Mouse (Mus musculus) lung, postnatal 0 days (tissue): ENCODE data around the gene Xirp2. TPM values are rescaled to one million over a fixed set of nuclear protein-coding genes. Genes with fewer than 3 reads are reported as not detected.

Source experiments
- ATAC-seq: fragments of 200-750 bp; cut with Nextera tagmentation; 2 replicates; pipeline ENCODE4 v1.8.0; 2017; ENCODE audit warnings: moderate library complexity
- DNase-seq: peaks from one replicate; pipeline ENCODE4 v3.0.0-alpha.2; 2016; ENCODE audit warnings: low spot score
- H3K27ac ChIP-seq: fragments of 300-500 bp; sonication (generic); 2 replicates; pipeline ENCODE4 v1.5.1; 2014; ENCODE audit warnings: antibody characterized with exemption, mild to moderate bottlenecking, low read length, mixed read lengths
- H3K27me3 ChIP-seq: fragments of 300-500 bp; sonication (generic); replicated peaks from 2 replicates; pipeline ENCODE4 v1.6.1; 2014; ENCODE audit warnings: low read length, mixed read lengths; ENCODE audit not compliant: insufficient read depth
- H3K36me3 ChIP-seq: fragments of 300-500 bp; sonication (generic); 2 replicates; pipeline ENCODE4 v1.6.1; 2014; ENCODE audit warnings: low read length, mixed read lengths; ENCODE audit not compliant: insufficient read depth
- H3K4me1 ChIP-seq: fragments of 300-500 bp; sonication (generic); 2 replicates; pipeline ENCODE4 v1.6.1; 2014; ENCODE audit warnings: antibody characterized with exemption, low read depth, low read length, mixed read lengths; ENCODE audit not compliant: insufficient read depth
- H3K4me2 ChIP-seq: fragments of 300-500 bp; sonication (generic); replicated peaks from 2 replicates; pipeline ENCODE4 v1.6.1; 2014; ENCODE audit warnings: low read depth, mild to moderate bottlenecking, low read length, moderate library complexity, mixed read lengths
- H3K4me3 ChIP-seq: fragments of 300-500 bp; sonication (generic); 2 replicates; pipeline ENCODE4 v1.5.1; 2014; ENCODE audit warnings: low read depth, low read length
- H3K9ac ChIP-seq: fragments of 300-500 bp; sonication (generic); replicated peaks from 2 replicates; pipeline ENCODE4 v1.6.1; 2014; ENCODE audit warnings: low read depth, mild to moderate bottlenecking
- H3K9me3 ChIP-seq: fragments of 300-500 bp; sonication (generic); 2 replicates; pipeline ENCODE4 v1.6.1; 2016; ENCODE audit warnings: low read length, mixed read lengths
- CTCF ChIP-seq: IDR thresholded peaks from 2 replicates; pipeline ENCODE4 v1.5.1; 2016; ENCODE audit warnings: antibody characterized with exemption, mild to moderate bottlenecking
- EP300 ChIP-seq: IDR thresholded peaks from 2 replicates; pipeline ENCODE4 v1.6.1; 2016; ENCODE audit warnings: antibody characterized with exemption, mild to moderate bottlenecking, control low read depth
- WGBS: fragments of 180-500 bp; shearing (Covaris S2); extraction: QIAGEN DNeasy Blood & Tissue Kit; methylation state at CpG from one replicate; pipeline ENCODE4 v1.1.7; 2014; 5-methylcytosine and 5-hydroxymethylcytosine counted together
- polyA plus RNA-seq: library from polyadenylated mRNA; unstranded; fragments of >200 nt; fragmentation: Nextera tagmentation; extraction: Ambion mirVana; gene quantifications from 2 replicates; pipeline ENCODE4 v1.2.1, GENCODE M21; 2015

Xirp2 gene
- polyA plus RNA-seq, 1 experiment from 2014 or later, result not detected

DNA sequence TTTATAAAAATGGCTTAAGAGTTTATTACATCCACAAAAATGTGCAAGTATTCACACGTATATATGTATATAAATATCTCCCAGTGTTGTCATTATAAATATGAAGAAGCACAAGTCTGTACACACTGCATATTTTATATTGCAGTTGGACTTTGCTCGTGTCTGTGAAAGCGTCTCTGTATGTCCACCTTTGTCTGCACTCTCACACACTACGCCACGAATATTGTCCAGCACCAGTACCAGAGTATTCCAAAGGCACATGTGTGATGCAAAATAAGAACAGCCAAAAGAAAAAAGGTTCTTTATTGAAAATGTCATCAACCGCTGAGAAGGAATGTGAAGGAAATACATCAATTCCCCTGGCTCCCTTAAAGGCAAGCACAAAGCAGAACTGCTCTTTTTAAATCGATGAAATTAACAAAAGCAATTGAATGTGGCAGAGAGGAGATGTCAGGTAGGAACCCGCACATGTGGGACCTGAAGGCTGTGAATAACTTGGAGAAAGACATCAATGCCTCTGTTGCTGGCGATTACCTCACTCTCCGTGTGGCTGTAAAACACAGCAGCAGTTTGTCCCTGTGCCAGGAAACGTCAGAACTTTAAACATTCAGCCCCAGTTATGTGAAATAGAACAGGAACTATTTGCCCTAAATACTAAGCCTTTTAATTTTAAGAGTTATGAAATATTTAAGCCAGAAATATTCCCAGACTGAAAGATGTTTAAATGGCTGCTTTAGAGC is 96.3 kb downstream of the Xirp2 start:
- no peak overlapping the region for H3K27ac ChIP-seq
- H3K36me3 ChIP-seq, result no peaks in the 10 kb centered on the region
- no peaks in the 10 kb centered on the region for H3K9me3 ChIP-seq
- H3K4me3 ChIP-seq, result no peak overlapping the region
- no peak overlapping the region for H3K4me2 ChIP-seq
- TF ChIP-seq CTCF (no peak), EP300 (no peak)
- no peaks in the 10 kb centered on the region for H3K4me1 ChIP-seq
- no peaks in the 10 kb centered on the region for H3K27me3 ChIP-seq
- ATAC-seq (no peak), DNase-seq (no peak)
- H3K9ac ChIP-seq, result no peak overlapping the region
- WGBS, result 57% methylated on average over 11 of the region's 11 CpGs

DNA sequence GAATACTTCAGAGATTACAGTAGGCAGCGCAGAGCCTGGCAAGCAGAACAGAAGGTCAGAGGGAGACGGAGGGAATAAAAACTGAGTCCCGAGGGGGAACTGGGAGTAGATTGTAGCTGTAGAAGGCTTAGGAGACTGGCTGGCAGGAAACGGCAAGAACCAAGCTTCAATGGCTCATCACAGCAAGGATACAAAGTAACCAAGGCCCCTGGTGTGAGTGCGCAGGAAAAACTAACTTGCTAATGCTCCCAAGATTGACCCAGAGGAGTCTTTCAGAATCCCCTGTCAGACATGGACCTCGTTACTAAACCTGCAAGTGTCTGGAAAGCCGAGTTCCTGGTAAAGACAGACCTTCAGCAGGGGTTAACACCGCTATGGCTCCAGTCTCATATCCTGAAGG is 98.6 kb downstream of the Xirp2 start:
- Histone ChIP-seq H3K4me1 (no peaks in the 10 kb centered on the region), H3K4me2 (no peak overlapping the region), H3K9ac (no peak overlapping the region), H3K27ac (no peak overlapping the region), H3K9me3 (no peaks in the 10 kb centered on the region), H3K27me3 (no peaks in the 10 kb centered on the region), H3K36me3 (no peaks in the 10 kb centered on the region), H3K4me3 (no peak overlapping the region)
- ATAC-seq (no peak), DNase-seq (no peak)
- TF ChIP-seq CTCF, result no peak
- TF ChIP-seq EP300, result no peak
- 66% methylated on average over 8 of the region's 8 CpGs for WGBS

DNA sequence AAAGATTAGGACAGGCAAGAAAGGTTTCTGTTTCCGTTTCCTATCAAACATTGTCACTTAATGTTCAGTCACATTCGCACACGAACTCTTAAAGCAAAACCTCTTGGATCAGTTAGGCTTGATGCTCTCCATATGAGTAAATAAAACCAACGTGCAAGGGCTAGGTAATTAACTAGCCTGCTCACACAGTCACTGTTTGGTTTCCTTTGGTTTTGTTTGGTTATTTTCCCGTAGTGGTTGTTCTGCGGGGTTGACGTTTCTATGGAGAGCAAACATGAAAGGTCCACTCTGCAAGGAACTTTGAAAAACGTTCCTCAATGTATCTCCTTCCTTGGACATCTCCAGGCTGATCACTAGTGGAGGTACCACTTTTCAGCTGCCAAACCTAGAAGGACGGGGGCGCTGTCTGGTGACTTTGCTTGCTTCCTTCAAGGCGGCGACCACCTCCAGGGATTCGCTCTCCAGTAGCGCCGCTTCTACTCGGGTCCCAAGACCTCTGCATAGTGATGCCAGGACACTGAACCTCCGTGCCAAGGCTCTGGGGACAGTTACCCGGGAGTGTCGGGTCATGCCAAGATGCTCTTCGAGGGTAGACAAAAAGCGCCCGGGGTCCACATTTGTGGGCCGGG is 119.2 kb downstream of the Xirp2 start:
- Histone ChIP-seq H3K27me3 (peaks cover 16% of the 10 kb centered on the region), H3K9me3 (no peaks in the 10 kb centered on the region), H3K9ac (no peak overlapping the region), H3K4me2 (peak overlapping the region; percentile 75), H3K4me1 (no peaks in the 10 kb centered on the region; the same call in 1 of the 2 replicates), H3K4me3 (peak overlapping the region; percentile 49), H3K36me3 (no peaks in the 10 kb centered on the region), H3K27ac (no peak overlapping the region)
- WGBS, result 1% methylated on average over 23 of the region's 23 CpGs
- ATAC-seq, result peak; percentile 58
- DNase-seq, result no peak
- TF ChIP-seq EP300, result no peak
- TF ChIP-seq CTCF, result peak; percentile 41

DNA sequence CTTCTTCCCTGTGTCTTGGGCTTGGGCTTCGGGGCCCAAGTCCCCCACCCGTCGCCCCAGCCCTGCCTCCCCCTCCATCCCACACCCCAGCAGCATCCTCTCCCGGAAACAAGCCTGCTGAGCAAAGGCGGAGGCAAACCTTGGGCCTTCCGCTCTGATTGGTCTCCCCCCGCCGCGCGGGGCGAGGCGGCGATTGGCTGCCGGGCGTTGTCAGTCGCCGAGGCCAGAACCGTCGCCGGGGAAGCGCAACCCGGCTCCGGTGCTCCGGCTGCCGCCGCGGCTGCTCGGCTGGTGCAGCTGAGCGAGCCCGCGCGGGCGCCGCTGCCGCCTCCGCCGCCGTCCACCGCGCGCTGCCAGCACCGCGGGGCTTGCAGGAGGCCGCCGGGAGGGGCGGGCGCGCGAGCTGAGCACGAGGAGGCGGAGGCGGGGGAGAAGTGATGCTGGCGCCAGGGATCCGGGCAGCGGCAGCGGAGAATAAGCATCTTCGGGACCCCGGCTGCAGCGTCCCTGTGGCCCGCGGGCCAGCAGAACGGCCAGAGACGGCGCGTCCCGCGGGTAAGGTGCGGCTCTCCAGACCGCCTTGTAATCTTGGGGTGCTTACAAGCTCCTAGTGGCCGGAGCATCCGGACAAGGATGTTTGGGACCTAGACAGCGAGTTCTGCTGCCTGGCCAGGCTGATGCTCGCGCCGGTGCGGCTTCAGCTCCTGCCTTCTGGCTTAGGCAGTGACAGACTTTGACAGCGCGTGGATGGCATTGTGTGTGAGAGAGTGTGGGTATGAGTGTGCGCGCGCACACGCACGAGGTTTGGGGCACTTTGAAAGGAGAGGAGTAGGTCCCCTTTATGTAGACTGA is 119.9 kb downstream of the Xirp2 start, which contains the start of gene B3galt1:
TSS of gene B3galt1 (plus strand) at position 392 of the 852 bp plus-strand sequence.
- peak; percentile 63 for DNase-seq
- H3K36me3 ChIP-seq, result no peaks in the 10 kb centered on the region
- no peak within 1 kb of the TSS for H3K9ac ChIP-seq
- peak; percentile 95 for ATAC-seq
- H3K4me3 ChIP-seq, result peak within 1 kb of the TSS; percentile 49
- no peak for TF ChIP-seq CTCF
- TF ChIP-seq EP300, result no peak
- WGBS, result 1% methylated on average over 71 of the region's 83 CpGs
- H3K27ac ChIP-seq, result no peak within 1 kb of the TSS
- H3K27me3 ChIP-seq, result peaks cover 16% of the 10 kb centered on the region
- peak within 1 kb of the TSS; percentile 75 for H3K4me2 ChIP-seq
- no peaks in the 10 kb centered on the region for H3K9me3 ChIP-seq
- no peaks in the 10 kb centered on the region; the same call in 1 of the 2 replicates for H3K4me1 ChIP-seq

DNA sequence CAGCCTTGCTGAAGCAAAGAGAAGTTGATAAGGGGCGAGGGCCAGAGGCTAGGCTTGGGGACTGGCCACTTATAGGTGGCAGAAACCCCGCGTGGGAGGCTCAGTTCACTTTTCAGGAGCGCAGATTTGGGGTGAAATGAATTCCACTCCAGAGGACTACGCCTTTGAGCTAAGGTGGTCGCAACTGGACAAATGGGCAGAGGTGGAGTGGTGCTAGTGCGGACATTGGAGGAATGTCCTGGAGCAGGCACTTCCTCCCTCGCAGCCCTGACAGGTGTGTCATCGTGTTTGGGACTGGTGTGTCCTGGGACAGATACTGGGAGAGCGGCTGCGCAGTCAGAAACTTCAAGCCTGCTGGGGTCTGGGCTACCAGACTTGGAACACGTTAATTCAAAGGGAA is 120.8 kb downstream of the Xirp2 start:
- Histone ChIP-seq H3K4me3 (peak overlapping the region; percentile 49), H3K27ac (no peak overlapping the region), H3K9ac (no peak overlapping the region), H3K27me3 (peaks cover 16% of the 10 kb centered on the region), H3K4me2 (peak overlapping the region; percentile 75), H3K4me1 (no peaks in the 10 kb centered on the region; the same call in 1 of the 2 replicates), H3K36me3 (no peaks in the 10 kb centered on the region), H3K9me3 (no peaks in the 10 kb centered on the region)
- DNase-seq (no peak), ATAC-seq (no peak)
- TF ChIP-seq EP300, result no peak
- no peak for TF ChIP-seq CTCF
- WGBS, result under 1% methylated on average over 12 of the region's 12 CpGs

DNA sequence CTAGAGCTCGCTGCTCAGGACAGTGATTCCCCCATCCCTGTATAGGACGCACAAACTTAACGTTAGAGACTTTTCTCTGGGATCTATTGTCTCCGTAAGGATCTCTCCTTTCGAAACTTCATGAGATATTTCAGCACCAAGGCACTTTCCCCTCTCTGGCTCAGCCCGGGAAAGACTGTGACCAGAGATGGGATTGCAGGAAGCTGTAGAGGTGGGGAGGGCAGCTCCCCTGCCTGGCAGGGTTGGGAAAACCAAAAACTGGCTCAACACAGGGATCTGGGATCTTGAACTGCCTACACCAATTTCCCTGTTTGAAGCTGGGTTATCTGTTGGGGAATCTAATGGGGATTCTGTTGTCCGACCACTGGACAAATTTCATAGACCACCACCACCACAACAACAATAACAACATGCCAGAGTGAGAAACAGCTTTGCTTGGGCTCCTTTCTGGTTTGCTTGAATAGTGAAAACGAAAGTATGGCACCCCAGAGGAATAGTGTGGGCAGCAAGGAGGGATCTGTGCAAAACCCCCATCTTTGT is 121.4 kb downstream of the Xirp2 start:
- WGBS, result 14% methylated on average over 8 of the region's 8 CpGs

More for the DNA sequence above, 121.4 kb downstream of the Xirp2 start:
- Histone ChIP-seq H3K36me3 (no peaks in the 10 kb centered on the region), H3K4me3 (no peak overlapping the region), H3K27ac (no peak overlapping the region), H3K9ac (no peak overlapping the region), H3K4me1 (no peaks in the 10 kb centered on the region; the same call in 1 of the 2 replicates), H3K27me3 (peaks cover 16% of the 10 kb centered on the region), H3K4me2 (peak overlapping the region; percentile 2; the same call in 1 of the 2 replicates), H3K9me3 (no peaks in the 10 kb centered on the region)
- no peak for DNase-seq
- no peak for TF ChIP-seq CTCF
- no peak for TF ChIP-seq EP300
- ATAC-seq, result no peak

Other genes with a start within 250 kb of the Xirp2 start
- gene Gm21830, start 32.3 kb upstream of the Xirp2 start, polyA plus RNA-seq, result not detected in 2 replicates
- not detected in 2 replicates for gene Gm26727, start 12.8 kb upstream of the Xirp2 start, polyA plus RNA-seq
- gene B3galt1, start 119.9 kb downstream of the Xirp2 start, polyA plus RNA-seq, result 0.30 and 0.81 TPM in 2 replicates